Mouse (Mus musculus): ENCODE measurements around the gene Emg1.
"Not testable (repeated sequence)": the region's sequence is repeated elsewhere in the genome, so short reads cannot be mapped to it uniquely, and the experiment has no call there.

Gene Emg1

GRCm38 (mm10) chr6:124683591-124684417 is 28.2 kb downstream of the Emg1 start:
- DNase-seq (ENCODE audit: low read depth in 2 of 2, low spot score in 2 of 2): no peak

DNA sequence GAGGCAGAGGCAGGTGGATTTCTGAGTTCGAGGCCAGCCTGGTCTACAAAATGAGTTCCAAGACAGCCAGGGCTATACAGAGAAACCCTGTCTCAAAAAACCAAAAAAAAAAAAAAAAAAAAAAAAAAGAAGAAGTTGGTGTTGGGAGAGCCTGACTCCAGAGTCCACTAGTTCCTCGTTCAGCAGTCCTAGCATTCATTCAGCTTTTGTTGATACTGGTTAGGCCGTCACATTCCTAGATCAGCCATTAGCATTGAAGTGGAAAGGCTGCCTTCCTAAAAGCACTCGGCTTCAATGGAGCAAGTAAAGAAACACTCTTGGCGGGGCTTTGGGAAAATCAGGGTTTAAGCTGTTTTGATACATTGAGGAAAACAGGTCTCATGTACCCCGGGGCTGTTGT is 29.7 kb downstream of the Emg1 start:
- DNase-seq (ENCODE audit: low read depth in 2 of 2, low spot score in 2 of 2): not testable (repeated sequence)

- DNase-seq (ENCODE audit: low read depth in 2 of 2, low spot score in 2 of 2): no peak
Observed at GRCm38 (mm10) chr6:124679486-124679885, 32.5 kb downstream of the Emg1 start.

DNA sequence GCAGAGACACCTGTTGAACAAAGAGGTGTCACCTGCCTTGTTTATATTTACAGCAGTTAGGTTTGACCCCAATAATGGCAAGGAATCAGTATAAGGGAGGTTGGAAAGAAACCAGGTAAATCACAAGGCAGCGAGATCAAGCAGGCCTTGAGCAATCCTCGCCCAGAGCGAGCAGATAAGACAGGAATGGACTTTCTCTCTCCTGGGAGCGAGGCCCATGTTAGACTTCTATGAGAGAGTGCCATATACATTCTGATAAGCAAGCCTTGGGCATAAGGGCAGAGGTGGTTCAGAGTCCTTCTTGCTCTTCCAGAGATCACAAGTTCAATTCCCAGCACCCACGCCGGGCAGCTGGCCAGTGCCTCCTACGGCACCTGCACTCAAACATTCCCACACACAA is 33.2 kb downstream of the Emg1 start:
- no peak for DNase-seq (ENCODE audit: low read depth in 2 of 2, low spot score in 2 of 2)

DNA sequence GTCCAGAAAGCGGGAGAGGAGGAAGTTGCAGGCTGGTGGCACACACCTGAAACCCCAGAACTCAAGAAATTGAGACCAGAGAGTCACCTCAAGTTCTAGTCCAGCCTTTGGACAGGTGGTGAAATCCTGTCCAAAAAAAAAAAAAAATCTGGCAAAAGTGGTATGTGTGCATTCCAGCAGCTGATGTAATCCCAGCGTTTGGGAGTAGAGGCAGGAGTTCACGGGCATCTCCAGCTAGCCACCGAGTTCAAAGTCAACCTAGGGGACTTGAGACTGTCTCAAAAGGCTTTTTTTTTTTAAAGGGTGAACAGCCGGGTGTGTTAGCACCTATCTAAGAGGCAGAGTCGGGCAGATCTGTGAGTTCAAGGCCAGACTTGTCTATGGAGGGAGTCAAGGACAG is 35.8 kb downstream of the Emg1 start:
- no peak for DNase-seq (ENCODE audit: low read depth in 2 of 2, low spot score in 2 of 2)

DNA sequence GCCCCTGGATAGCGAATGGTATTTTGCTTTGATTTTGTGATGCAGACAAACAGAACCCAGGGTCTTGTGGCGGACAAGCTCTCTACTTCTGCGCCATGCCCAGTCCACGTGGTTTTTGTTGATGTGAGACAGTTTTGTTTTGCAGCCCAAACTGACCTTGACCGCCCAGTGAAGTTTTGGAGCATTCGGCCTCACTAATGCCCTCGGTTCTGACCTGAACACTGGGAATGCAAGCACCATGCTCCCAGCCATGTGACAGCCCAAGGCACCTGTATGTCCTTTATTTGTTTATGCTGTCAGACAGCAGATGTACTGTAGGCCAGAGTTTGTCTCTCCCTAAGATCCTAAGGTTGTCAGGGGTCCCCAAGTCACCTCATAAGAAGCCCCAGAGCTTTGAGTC is 37.4 kb downstream of the Emg1 start:
- DNase-seq (ENCODE audit: low read depth in 2 of 2, low spot score in 2 of 2): no peak

DNA sequence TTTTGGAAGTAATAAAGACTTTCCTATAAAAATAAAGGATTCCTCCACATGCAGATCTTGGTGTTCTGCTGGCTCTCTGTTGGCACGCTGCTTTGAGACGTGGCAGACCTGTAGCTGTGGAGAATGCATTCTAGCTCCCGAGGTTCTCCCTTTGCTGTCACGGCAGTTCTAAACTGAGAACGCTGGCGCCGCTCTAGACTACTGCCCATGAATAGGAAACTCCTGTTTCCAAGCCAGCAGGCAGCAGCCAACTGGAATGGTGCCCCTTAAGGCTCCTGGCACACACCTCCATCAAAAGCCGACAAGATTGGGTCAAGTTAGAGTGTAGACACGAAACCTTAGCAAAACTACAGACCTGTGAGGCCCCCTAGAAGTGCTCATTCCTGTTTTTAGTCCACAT is 38.4 kb downstream of the Emg1 start:
- DNase-seq (ENCODE audit: low read depth in 2 of 2, low spot score in 2 of 2): no peak

DNA sequence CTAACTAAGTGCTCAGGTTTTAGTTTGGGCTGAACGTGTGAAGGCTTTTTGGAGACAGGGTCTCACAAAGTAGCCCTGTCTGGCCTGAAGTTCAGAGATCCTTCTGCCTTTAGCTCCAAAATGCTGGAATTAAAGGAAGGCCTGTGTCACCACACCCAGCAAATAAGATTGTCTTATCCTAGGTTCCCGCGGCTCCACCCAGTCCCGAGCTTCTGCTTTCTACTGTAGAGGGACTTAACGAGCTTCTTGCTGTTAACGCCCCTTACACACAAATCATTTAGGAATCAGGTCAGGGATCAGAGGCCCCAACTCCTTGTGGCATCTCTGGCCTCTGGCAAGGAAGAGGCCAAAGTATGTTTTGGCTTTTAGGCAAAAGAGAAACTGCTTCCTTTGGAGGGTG is 39.9 kb downstream of the Emg1 start:
- DNase-seq (ENCODE audit: low read depth in 2 of 2, low spot score in 2 of 2): no peak

GRCm38 (mm10) chr6:124670281-124670900 is 41.6 kb downstream of the Emg1 start:
- DNase-seq (ENCODE audit: low read depth in 2 of 2, low spot score in 2 of 2): no peak

- no peak for DNase-seq (ENCODE audit: low read depth in 2 of 2, low spot score in 2 of 2)
Observed at GRCm38 (mm10) chr6:124669234-124669859, 42.6 kb downstream of the Emg1 start.

- DNase-seq (ENCODE audit: low read depth in 2 of 2, low spot score in 2 of 2): no peak
Observed at GRCm38 (mm10) chr6:124665011-124665410, 47.0 kb downstream of the Emg1 start.

DNA sequence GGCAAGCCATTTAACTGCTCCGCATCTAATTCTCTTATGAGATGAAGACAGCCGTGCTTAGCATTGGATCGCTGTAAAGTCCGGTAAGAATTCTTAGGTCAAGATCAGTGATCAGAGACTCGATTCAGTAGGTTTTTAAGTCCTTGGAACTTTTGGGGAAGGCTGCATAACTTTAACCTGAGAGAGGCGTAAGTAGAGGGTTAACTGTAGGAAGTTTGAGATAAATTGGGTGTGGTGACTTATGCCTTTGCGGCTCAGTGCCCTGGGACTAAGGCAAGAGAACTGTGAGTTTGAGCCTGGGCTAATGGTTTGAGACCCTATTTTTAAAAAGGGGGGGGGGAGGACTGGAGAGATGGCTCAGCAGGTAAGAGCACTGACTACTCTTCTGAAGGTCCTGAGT is 47.7 kb downstream of the Emg1 start:
- DNase-seq (ENCODE audit: low read depth in 2 of 2, low spot score in 2 of 2): no peak

- DNase-seq (ENCODE audit: low read depth in 2 of 2, low spot score in 2 of 2): no peak
Observed at GRCm38 (mm10) chr6:124663424-124663795, 48.6 kb downstream of the Emg1 start.

DNA sequence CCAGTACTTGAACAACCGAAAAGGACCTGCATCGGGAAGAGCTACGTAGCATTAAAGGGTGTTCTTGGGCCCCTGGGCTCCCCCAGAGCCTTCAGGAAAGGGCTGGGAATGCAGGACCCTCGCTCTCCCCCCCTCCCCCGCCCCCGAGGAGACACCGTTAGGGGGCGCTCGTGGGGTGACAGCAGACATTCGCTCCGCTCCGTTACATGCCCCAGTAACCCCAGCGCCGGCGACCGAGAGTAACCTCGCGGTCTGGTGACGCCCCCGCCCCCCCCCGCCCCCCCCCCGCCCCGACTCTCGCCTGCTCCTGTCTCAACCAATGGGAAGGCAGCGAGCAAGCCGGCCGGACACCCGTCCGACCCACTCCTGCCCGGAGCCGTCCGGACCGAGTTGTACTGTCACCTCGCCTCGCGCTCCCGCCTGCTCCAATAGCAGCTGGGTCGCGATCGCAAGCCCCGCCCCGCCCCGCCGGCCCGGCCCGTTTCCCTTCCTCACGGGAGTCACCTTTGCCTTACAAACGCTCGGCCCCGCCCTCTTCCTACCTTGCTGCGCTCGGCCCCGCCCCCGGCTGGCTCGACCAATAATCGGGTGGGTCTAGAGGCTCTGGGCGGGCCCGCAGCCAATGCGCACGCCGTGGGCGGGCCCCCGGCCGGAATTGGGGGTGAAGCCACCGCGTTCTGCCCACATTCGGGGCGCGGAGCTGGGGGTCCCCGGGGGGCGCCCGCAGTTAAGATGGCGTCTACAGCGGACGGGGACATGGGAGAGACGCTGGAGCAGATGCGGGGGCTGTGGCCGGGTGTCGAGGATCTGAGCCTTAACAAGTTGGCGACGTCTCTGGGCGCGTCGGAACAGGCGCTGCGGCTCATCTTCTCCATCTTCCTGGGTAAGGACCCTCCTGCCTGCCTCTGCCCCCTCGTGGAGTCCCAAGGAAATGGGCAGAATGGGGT is 49.2 kb downstream of the Emg1 start, which contains the start of gene Lpcat3:
TSS of gene Lpcat3 (plus strand) at position 551 of the 947 bp plus-strand sequence.
- DNase-seq (ENCODE audit: low read depth in 2 of 2, low spot score in 2 of 2): peak; percentile 99

DNA sequence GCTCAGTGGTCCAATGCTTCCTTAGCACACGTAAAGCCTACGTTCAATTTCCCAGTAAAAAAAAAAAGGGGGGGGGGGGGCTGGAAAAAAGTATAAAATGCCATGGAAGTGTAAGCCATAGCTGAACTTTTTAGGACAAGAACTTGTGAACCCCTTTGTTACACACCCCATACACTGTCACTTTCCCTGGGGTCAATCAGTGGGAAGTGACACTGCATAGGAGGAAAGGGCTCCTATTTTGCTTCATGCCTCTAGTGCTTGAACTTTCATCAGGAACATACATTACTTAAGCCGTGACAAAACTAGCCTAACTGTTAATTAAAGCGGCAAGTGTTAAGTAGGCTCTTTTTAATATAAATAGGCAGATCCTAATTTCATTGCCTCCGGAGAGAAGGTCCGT is 50.0 kb downstream of the Emg1 start:
- no peak for DNase-seq (ENCODE audit: low read depth in 2 of 2, low spot score in 2 of 2)

DNA sequence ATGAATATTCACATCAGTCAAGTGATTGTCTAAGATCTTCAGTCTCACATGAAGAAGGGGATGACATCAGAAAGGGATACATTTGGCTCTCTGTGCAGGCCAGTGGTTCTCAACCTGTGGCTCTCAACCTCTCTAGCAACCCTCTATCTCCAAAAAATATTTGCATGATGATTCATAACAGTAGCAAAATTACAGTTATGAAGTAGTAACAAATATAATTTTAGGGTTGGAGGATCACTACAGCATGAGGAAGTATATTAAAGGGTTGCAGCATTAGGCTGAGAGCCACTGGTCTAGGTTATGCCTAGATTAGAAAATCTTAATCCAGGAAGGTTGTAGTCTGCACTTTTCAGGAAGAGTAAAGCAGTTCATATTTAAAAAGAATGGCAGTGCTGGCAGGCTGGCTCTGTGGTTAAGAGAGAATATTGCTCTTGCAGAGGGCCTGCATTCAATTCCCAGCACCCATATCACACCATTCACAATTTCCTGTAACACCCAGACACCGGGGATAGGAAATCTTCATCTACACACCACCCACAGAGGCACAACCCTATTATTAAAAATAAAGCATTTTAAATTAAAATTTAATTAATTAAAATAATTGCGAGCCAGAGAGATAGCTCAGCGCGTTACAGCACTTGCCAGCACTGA is 50.7 kb downstream of the Emg1 start:
- DNase-seq (ENCODE audit: low read depth in 2 of 2, low spot score in 2 of 2): no peak

GRCm38 (mm10) chr6:124658067-124658466 is 53.9 kb downstream of the Emg1 start:
- no peak for DNase-seq (ENCODE audit: low read depth in 2 of 2, low spot score in 2 of 2)

- no peak for DNase-seq (ENCODE audit: low read depth in 2 of 2, low spot score in 2 of 2)
Observed at GRCm38 (mm10) chr6:124655893-124656292, 56.1 kb downstream of the Emg1 start.
